Mouse (Mus musculus) midbrain, embryonic 12.5 days (tissue): ENCODE measurements around the gene Polr2c. TPM values are rescaled to one million over a fixed set of nuclear protein-coding genes. Genes with fewer than 3 reads are reported as not detected.

Experiments
- ATAC-seq: fragments of 200-750 bp; cut with Nextera tagmentation; 2 replicates; pipeline ENCODE4 v1.8.0; 2017; ENCODE audit warnings: low read depth, moderate TSS enrichment, moderate library complexity; ENCODE audit not compliant: low FRiP score
- H3K27ac ChIP-seq: fragments of 300-500 bp; sonication (generic); replicated peaks from 2 replicates; pipeline ENCODE4 v1.5.1; 2016; ENCODE audit warnings: mild to moderate bottlenecking
- H3K27me3 ChIP-seq: fragments of 300-500 bp; sonication (generic); 2 replicates; pipeline ENCODE4 v1.6.1; 2016; ENCODE audit warnings: mild to moderate bottlenecking
- H3K36me3 ChIP-seq: fragments of 300-500 bp; sonication (generic); 2 replicates; pipeline ENCODE4 v1.6.1; 2016
- H3K4me1 ChIP-seq: fragments of 300-500 bp; sonication (generic); 2 replicates; pipeline ENCODE4 v1.6.1; 2016
- H3K4me2 ChIP-seq: fragments of 300-500 bp; sonication (generic); replicated peaks from 2 replicates; pipeline ENCODE4 v1.6.1; 2016; ENCODE audit warnings: mild to moderate bottlenecking, moderate library complexity
- H3K4me3 ChIP-seq: fragments of 300-500 bp; sonication (generic); 2 replicates; pipeline ENCODE4 v1.5.1; 2016; ENCODE audit warnings: mild to moderate bottlenecking
- H3K9ac ChIP-seq: fragments of 300-500 bp; sonication (generic); replicated peaks from 2 replicates; pipeline ENCODE4 v1.6.1; 2016; ENCODE audit warnings: mild to moderate bottlenecking, moderate library complexity
- H3K9me3 ChIP-seq: fragments of 300-500 bp; sonication (generic); 2 replicates; pipeline ENCODE4 v1.6.1; 2016; ENCODE audit warnings: mild to moderate bottlenecking
- WGBS: fragments of 180-500 bp; shearing (Covaris S2); methylation state at CpG from one replicate; pipeline ENCODE4 v1.1.7; 2016; 5-methylcytosine and 5-hydroxymethylcytosine counted together
- polyA plus RNA-seq: library from polyadenylated mRNA; unstranded; fragments of >200 nt; fragmentation: Nextera tagmentation; extraction: Ambion mirVana; gene quantifications from 2 replicates; pipeline ENCODE4 v1.2.1, GENCODE M21; 2016

Gene Polr2c
- polyA plus RNA-seq, 1 experiment from 2014 or later = 136 TPM

DNA sequence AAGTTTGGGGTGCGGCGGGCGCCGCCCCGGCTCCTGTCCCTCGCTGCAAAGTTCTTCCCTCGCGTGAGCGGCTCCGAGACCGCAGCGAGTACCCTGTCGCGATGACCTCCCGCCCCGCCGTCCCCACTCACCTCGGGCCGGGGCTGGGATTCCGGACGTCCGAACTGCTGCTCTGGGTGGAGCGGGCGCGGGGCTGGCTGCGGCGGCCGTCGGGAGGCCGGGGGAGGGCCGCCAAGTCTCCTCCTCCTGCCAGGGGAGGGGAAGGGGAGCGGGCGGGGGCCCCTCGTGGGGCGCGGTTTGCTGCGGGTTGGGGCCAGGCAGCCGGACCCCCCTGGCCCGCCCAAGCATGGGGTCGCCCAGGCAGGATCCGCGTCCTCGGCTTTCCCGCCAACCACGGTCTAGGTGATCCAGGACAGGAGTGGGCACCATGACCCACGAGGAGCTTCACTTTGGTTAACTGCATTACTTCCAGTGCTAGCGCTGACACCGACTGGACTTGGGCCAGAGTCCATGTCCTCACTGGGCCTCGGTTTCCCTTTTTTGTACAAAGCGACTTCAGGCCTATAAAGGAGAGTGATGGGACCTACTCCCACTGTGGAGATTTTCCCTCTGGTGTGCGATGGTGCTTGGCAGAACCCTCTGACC is 60.7 kb downstream of the Polr2c start, which contains the start of gene Ccdc102a:
Gene Ccdc102a, minus strand, starts transcription at position 248 of the 645 bp plus-strand sequence.
- Histone ChIP-seq H3K4me3 (peak within 1 kb of the TSS; percentile 63), H3K9me3 (no peaks in the 10 kb centered on the region), H3K9ac (peak within 1 kb of the TSS; percentile 74), H3K36me3 (no peaks in the 10 kb centered on the region), H3K4me2 (peak within 1 kb of the TSS; percentile 75), H3K27me3 (peaks cover 48% of the 10 kb centered on the region), H3K27ac (no peak within 1 kb of the TSS), H3K4me1 (peaks cover 31% of the 10 kb centered on the region)
- ATAC-seq = peak; percentile 45
- WGBS = 3% methylated on average over 41 of the region's 51 CpGs

GRCm38 (mm10) chr8:94919256-94919655 is 62.0 kb downstream of the Polr2c start:
- ATAC-seq = no peak
- peaks cover 23% of the 10 kb centered on the region for H3K4me1 ChIP-seq
- H3K4me3 ChIP-seq = no peak overlapping the region
- H3K36me3 ChIP-seq = no peaks in the 10 kb centered on the region
- no peak overlapping the region for H3K27ac ChIP-seq
- no peak overlapping the region for H3K9ac ChIP-seq
- peaks cover 35% of the 10 kb centered on the region for H3K27me3 ChIP-seq
- H3K4me2 ChIP-seq = no peak overlapping the region
- no peaks in the 10 kb centered on the region for H3K9me3 ChIP-seq

DNA sequence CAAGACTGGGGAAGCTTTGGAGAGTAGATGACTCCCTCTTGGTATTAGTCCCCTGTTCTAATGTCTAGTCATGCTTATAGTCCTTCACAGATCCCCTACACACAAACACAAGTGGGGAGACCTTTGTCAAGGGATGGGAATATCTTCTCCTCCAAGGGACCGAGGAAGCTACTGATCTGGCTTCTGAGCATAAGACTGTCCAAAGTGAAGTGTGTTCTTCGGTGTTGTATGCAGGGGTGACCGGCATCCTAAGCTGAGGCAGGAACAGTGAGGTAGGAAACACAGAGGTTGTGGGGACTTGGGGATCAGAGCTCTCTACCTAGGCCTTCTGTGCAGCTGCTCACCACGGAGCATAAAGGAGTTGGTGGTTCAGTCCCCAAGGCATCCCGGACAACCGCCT is 64.9 kb downstream of the Polr2c start:
- no peak for ATAC-seq

GRCm38 (mm10) chr8:94922602-94923001 is 65.4 kb downstream of the Polr2c start:
- peaks cover 10% of the 10 kb centered on the region for H3K27me3 ChIP-seq
- no peak for ATAC-seq
- H3K9ac ChIP-seq = no peak overlapping the region
- no peak overlapping the region for H3K27ac ChIP-seq
- H3K4me1 ChIP-seq = peaks cover 4% of the 10 kb centered on the region; the same call in 1 of the 2 replicates
- no peaks in the 10 kb centered on the region for H3K9me3 ChIP-seq
- 30% methylated on average over 8 of the region's 8 CpGs for WGBS
- H3K36me3 ChIP-seq = no peaks in the 10 kb centered on the region
- no peak overlapping the region for H3K4me2 ChIP-seq
- H3K4me3 ChIP-seq = no peak overlapping the region

More for the DNA sequence above, 64.9 kb downstream of the Polr2c start:
- Histone ChIP-seq H3K4me2 (no peak overlapping the region), H3K9me3 (no peaks in the 10 kb centered on the region), H3K9ac (no peak overlapping the region), H3K36me3 (no peaks in the 10 kb centered on the region), H3K4me3 (no peak overlapping the region), H3K27me3 (peaks cover 13% of the 10 kb centered on the region), H3K4me1 (peaks cover 7% of the 10 kb centered on the region; the same call in 1 of the 2 replicates), H3K27ac (no peak overlapping the region)
- WGBS = 68% methylated on average over 6 of the region's 6 CpGs

Other genes starting within 250 kb of the Polr2c start
- 238 and 247 TPM in 2 replicates for gene Arl2bp, start 190.8 kb upstream of the Polr2c start, polyA plus RNA-seq
- gene Pllp, start 161.2 kb upstream of the Polr2c start, polyA plus RNA-seq = 0.34 and 0.38 TPM in 2 replicates
- gene Ccl22, start 111.9 kb upstream of the Polr2c start, polyA plus RNA-seq = not detected in 2 replicates
- 8.2 and 11.3 TPM in 2 replicates for gene Cx3cl1, start 85.4 kb upstream of the Polr2c start, polyA plus RNA-seq
- gene Ccl17, start 47.0 kb upstream of the Polr2c start, polyA plus RNA-seq = not detected in 2 replicates
- gene Coq9, start 19.1 kb upstream of the Polr2c start, polyA plus RNA-seq = 53.4 and 54.4 TPM in 2 replicates
- gene Ciapin1, start 19.1 kb upstream of the Polr2c start, polyA plus RNA-seq = 182 and 192 TPM in 2 replicates
- 24.8 and 26.6 TPM in 2 replicates for gene Dok4, start 18.9 kb downstream of the Polr2c start, polyA plus RNA-seq
- gene Ccdc102a, start 60.6 kb downstream of the Polr2c start, polyA plus RNA-seq = 16.3 and 18.1 TPM in 2 replicates
- 0.09 and 0.10 TPM in 2 replicates for gene Adgrg5, start 66.2 kb downstream of the Polr2c start, polyA plus RNA-seq
- gene Adgrg1, start 117.3 kb downstream of the Polr2c start, polyA plus RNA-seq = 193 and 210 TPM in 2 replicates
- gene Adgrg3, start 160.2 kb downstream of the Polr2c start, polyA plus RNA-seq = 1.7 and 2.7 TPM in 2 replicates
- gene Drc7, start 197.7 kb downstream of the Polr2c start, polyA plus RNA-seq = 0.21 TPM in 1 of 2 replicates, not detected in the other
- gene Katnb1, start 223.7 kb downstream of the Polr2c start, polyA plus RNA-seq = 35.6 and 40.8 TPM in 2 replicates